Mouse (Mus musculus): Measurements from ENCODE around the gene Dnmt3c. TPM values are rescaled to one million over a fixed set of nuclear protein-coding genes. Genes with fewer than 3 reads are reported as not detected.
A peak's percentile ranks its signal among the peaks of the same experiment; 100 is the strongest.
"Not testable (repeated sequence)": the region's sequence is repeated elsewhere in the genome, so short reads cannot be mapped to it uniquely, and the experiment has no call there.

Gene Dnmt3c
- polyA plus RNA-seq, 1 experiment from 2014 or later = not detected

- H3K4me3 ChIP-seq (replicated peaks; ENCODE audit: low read length) = no peak overlapping the region
- H3K9ac ChIP-seq (replicated peaks; ENCODE audit: low read depth, low read length) = no peak overlapping the region
- H3K27ac ChIP-seq (ENCODE audit: low read length) = no peak overlapping the region
- H3K9me3 ChIP-seq (ENCODE audit: control insufficient read depth, low read length) = no peaks in the 10 kb centered on the region
- H3K36me3 ChIP-seq (ENCODE audit: control insufficient read depth, insufficient read depth) = no peaks in the 10 kb centered on the region
- H3K4me2 ChIP-seq (ENCODE audit: low read length) = no peak overlapping the region
- no peaks in the 10 kb centered on the region for H3K27me3 ChIP-seq (replicated peaks; ENCODE audit: control insufficient read depth, insufficient read depth, low read length)
- no peaks in the 10 kb centered on the region for H3K4me1 ChIP-seq (replicated peaks; ENCODE audit: control insufficient read depth, insufficient read depth, low read length)
- no peak for ATAC-seq
- WGBS = 35% methylated on average over 5 of the region's 5 CpGs
Observed at GRCm38 (mm10) chr2:153670111-153670510, 26.3 kb upstream of the Dnmt3c start.

DNA sequence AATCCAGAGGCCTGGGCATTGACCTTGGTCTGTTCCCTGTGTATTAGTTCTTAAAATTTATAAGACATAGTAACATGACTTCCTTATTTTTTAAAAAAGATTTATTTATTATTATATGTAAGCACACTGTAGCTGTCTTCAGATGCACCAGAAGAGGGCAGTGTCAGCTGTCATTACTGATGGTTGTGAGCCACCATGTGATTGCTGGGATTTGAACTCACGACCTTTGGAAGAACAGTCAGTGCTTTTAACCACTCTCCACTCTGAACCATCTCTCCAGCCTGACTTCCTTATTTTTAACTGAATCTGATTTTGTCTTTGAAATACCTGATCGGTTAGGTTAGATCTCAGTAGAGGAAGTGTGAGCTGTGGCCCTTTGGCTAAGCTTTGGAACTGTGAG is 23.8 kb upstream of the Dnmt3c start:
- no peaks in the 10 kb centered on the region for H3K9me3 ChIP-seq (ENCODE audit: control insufficient read depth, low read length)
- 96% methylated on average over 2 of the region's 2 CpGs for WGBS
- no peak for ATAC-seq
- H3K27ac ChIP-seq (ENCODE audit: low read length) = no peak overlapping the region
- H3K36me3 ChIP-seq (ENCODE audit: control insufficient read depth, insufficient read depth) = no peaks in the 10 kb centered on the region
- H3K4me1 ChIP-seq (replicated peaks; ENCODE audit: control insufficient read depth, insufficient read depth, low read length) = no peaks in the 10 kb centered on the region
- no peak overlapping the region for H3K9ac ChIP-seq (replicated peaks; ENCODE audit: low read depth, low read length)
- no peak overlapping the region for H3K4me2 ChIP-seq (ENCODE audit: low read length)
- H3K27me3 ChIP-seq (replicated peaks; ENCODE audit: control insufficient read depth, insufficient read depth, low read length) = no peaks in the 10 kb centered on the region
- no peak overlapping the region for H3K4me3 ChIP-seq (replicated peaks; ENCODE audit: low read length)

DNA sequence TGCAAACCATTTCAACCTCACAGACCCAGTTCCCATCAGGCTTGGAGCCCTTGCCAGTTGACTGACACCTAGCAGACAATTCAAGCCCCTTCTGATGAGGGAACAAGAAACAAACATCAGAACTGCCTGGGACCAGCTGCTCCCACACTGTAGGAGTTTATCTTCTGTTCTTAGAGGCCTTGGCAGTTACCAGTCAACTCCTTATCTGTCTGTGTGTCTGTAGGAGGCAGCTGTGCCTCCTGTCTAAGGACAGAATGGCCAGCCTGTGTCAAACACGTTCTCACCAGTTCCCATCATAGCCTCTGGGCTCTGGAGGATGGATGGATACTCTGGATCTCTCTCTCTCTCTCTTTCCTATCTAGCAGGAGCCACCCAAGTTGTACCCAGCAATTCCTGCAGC is 21.1 kb upstream of the Dnmt3c start:
- not testable (repeated sequence) for H3K27me3 ChIP-seq (replicated peaks; ENCODE audit: control insufficient read depth, insufficient read depth, low read length)

DNA sequence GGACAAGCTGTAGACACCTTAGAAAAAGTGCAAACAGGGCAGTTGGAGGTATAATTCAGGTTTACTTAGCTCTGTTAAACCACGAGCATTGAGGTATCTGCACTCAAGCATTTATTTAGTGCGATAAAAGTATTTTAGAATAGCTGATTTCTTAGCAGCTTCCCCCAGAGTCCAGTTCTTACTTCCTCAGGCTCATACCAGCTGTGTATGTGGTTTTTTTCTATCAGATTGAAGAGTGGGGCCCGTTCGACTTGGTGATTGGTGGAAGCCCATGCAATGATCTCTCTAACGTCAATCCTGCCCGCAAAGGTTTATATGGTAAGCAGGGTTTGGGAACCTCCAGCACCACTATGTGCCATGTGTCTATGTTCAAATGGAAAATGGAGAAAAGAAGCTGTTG is 19.5 kb upstream of the Dnmt3c start:
- H3K9ac ChIP-seq (replicated peaks; ENCODE audit: low read depth, low read length) = no peak overlapping the region
- no peak overlapping the region for H3K27ac ChIP-seq (ENCODE audit: low read length)
- no peaks in the 10 kb centered on the region for H3K27me3 ChIP-seq (replicated peaks; ENCODE audit: control insufficient read depth, insufficient read depth, low read length)
- H3K4me3 ChIP-seq (replicated peaks; ENCODE audit: low read length) = no peak overlapping the region
- no peak for ATAC-seq
- 94% methylated on average over 6 of the region's 6 CpGs for WGBS
- no peaks in the 10 kb centered on the region for H3K36me3 ChIP-seq (ENCODE audit: control insufficient read depth, insufficient read depth)
- H3K4me2 ChIP-seq (ENCODE audit: low read length) = no peak overlapping the region
- H3K4me1 ChIP-seq (replicated peaks; ENCODE audit: control insufficient read depth, insufficient read depth, low read length) = no peaks in the 10 kb centered on the region
- no peaks in the 10 kb centered on the region for H3K9me3 ChIP-seq (ENCODE audit: control insufficient read depth, low read length)

More for the DNA sequence above, 21.1 kb upstream of the Dnmt3c start:
- ATAC-seq; H3K4me3 ChIP-seq (replicated peaks; ENCODE audit: low read length); H3K27ac ChIP-seq (ENCODE audit: low read length); H3K9me3 ChIP-seq (ENCODE audit: control insufficient read depth, low read length); H3K36me3 ChIP-seq (ENCODE audit: control insufficient read depth, insufficient read depth); H3K9ac ChIP-seq (replicated peaks; ENCODE audit: low read depth, low read length); H3K4me2 ChIP-seq (ENCODE audit: low read length); H3K4me1 ChIP-seq (replicated peaks; ENCODE audit: control insufficient read depth, insufficient read depth, low read length): not testable (repeated sequence)
- 80% methylated on average over 1 of the region's 1 CpGs for WGBS

- H3K9me3 ChIP-seq (ENCODE audit: control insufficient read depth, low read length) = no peaks in the 10 kb centered on the region
- no peak overlapping the region for H3K4me2 ChIP-seq (ENCODE audit: low read length)
- H3K27ac ChIP-seq (ENCODE audit: low read length) = no peak overlapping the region
- H3K27me3 ChIP-seq (replicated peaks; ENCODE audit: control insufficient read depth, insufficient read depth, low read length) = no peaks in the 10 kb centered on the region
- no peak overlapping the region for H3K4me3 ChIP-seq (replicated peaks; ENCODE audit: low read length)
- no peaks in the 10 kb centered on the region for H3K4me1 ChIP-seq (replicated peaks; ENCODE audit: control insufficient read depth, insufficient read depth, low read length)
- no peaks in the 10 kb centered on the region for H3K36me3 ChIP-seq (ENCODE audit: control insufficient read depth, insufficient read depth)
- no peak overlapping the region for H3K9ac ChIP-seq (replicated peaks; ENCODE audit: low read depth, low read length)
- no peak for ATAC-seq
- 80% methylated on average over 7 of the region's 7 CpGs for WGBS
Observed at GRCm38 (mm10) chr2:153677550-153677949, 18.9 kb upstream of the Dnmt3c start.

GRCm38 (mm10) chr2:153679959-153680358 is 16.5 kb upstream of the Dnmt3c start:
- Histone ChIP-seq H3K36me3 (ENCODE audit: control insufficient read depth, insufficient read depth) (no peaks in the 10 kb centered on the region), H3K27ac (ENCODE audit: low read length) (no peak overlapping the region), H3K4me1 (replicated peaks; ENCODE audit: control insufficient read depth, insufficient read depth, low read length) (no peaks in the 10 kb centered on the region), H3K9ac (replicated peaks; ENCODE audit: low read depth, low read length) (no peak overlapping the region), H3K27me3 (replicated peaks; ENCODE audit: control insufficient read depth, insufficient read depth, low read length) (no peaks in the 10 kb centered on the region), H3K9me3 (ENCODE audit: control insufficient read depth, low read length) (no peaks in the 10 kb centered on the region), H3K4me2 (ENCODE audit: low read length) (no peak overlapping the region), H3K4me3 (replicated peaks; ENCODE audit: low read length) (no peak overlapping the region)
- no peak for ATAC-seq
- WGBS = 97% methylated on average over 1 of the region's 1 CpGs

DNA sequence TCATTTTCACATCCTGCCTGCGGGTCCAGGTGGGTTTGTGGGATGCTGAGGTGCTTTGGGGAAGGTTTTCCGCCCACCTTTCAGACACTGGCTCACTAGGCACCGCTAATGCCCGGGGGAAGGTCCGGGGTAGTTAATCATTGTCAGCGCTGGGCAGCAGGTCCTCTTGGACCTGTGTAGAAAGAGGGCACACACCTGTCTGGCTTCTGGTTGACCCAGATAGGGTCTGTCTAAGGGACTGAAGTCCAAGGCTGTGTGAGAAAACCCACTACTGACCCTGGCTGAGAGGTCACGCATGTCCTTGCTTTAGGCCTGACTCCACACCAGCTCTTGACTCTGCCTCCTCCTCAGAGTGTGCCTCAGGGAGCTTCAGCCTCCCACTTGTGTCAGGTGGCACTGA is 3.0 kb upstream of the Dnmt3c start:
- H3K9me3 ChIP-seq (ENCODE audit: control insufficient read depth, low read length); H3K36me3 ChIP-seq (ENCODE audit: control insufficient read depth, insufficient read depth); ATAC-seq; H3K9ac ChIP-seq (replicated peaks; ENCODE audit: low read depth, low read length); H3K4me3 ChIP-seq (replicated peaks; ENCODE audit: low read length); H3K4me1 ChIP-seq (replicated peaks; ENCODE audit: control insufficient read depth, insufficient read depth, low read length); H3K27ac ChIP-seq (ENCODE audit: low read length); H3K27me3 ChIP-seq (replicated peaks; ENCODE audit: control insufficient read depth, insufficient read depth, low read length); H3K4me2 ChIP-seq (ENCODE audit: low read length): not testable (repeated sequence)
- WGBS = 91% methylated on average over 6 of the region's 7 CpGs

DNA sequence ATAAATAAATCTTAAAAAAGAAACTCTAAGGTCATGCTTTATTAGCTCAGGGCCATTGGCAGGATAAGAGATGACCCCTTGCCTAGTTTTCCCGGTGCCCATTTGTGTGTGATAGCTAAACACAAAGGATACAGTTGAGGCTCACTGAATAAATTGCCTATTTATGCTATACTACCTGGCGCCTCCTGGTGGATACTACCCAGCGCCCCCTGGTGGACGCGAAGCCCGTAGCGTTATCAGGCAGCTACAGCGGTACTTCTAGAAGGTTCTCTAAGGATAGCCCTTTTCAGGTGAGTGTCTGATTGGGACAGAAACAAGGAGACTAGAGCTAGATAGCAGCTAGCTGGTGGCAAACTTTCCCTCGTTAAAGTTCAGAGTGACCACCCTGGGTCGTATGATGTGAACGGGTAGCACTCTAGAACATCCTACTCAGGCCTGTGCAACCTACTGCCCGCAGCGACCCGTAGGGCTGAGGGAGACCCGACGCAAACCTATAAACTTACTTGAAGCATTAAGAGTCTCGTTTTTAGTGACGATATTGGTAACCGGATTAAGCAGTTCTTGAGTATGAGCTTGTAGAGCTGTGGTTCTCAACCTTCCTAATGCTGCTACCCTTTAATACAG is 1.9 kb upstream of the Dnmt3c start:
- H3K27ac ChIP-seq (ENCODE audit: low read length) = no peak overlapping the region
- H3K4me3 ChIP-seq (replicated peaks; ENCODE audit: low read length) = no peak overlapping the region
- no peaks in the 10 kb centered on the region for H3K9me3 ChIP-seq (ENCODE audit: control insufficient read depth, low read length)
- H3K9ac ChIP-seq (replicated peaks; ENCODE audit: low read depth, low read length) = no peak overlapping the region
- H3K36me3 ChIP-seq (ENCODE audit: control insufficient read depth, insufficient read depth) = no peaks in the 10 kb centered on the region
- no peak for ATAC-seq
- WGBS = 68% methylated on average over 19 of the region's 19 CpGs
- no peaks in the 10 kb centered on the region for H3K27me3 ChIP-seq (replicated peaks; ENCODE audit: control insufficient read depth, insufficient read depth, low read length)
- no peaks in the 10 kb centered on the region for H3K4me1 ChIP-seq (replicated peaks; ENCODE audit: control insufficient read depth, insufficient read depth, low read length)
- no peak overlapping the region for H3K4me2 ChIP-seq (ENCODE audit: low read length)

DNA sequence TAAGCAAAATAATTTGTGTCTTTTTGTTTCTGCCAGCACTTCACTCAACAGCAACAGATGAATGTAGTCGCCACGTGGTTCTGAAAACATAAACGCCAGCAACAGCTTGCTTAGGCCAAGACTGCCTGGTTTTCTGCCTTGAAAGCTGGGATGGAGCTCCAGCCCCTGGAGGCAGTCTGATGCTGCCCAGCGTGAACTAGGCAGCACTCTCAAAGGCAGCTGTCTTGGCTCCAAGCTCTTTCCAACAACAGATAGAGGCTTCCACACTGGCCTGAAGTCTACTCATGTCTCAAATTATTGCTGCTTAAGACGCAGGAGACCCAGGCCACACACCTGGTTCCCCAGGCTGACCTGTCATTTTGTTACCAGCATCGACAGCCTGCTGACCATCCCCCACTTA is 6.9 kb downstream of the Dnmt3c start:
- ATAC-seq = peak; percentile 47; the same call in 1 of the 2 replicates
- Histone ChIP-seq H3K9ac (replicated peaks; ENCODE audit: low read depth, low read length) (no peak overlapping the region), H3K36me3 (ENCODE audit: control insufficient read depth, insufficient read depth) (no peaks in the 10 kb centered on the region), H3K4me2 (ENCODE audit: low read length) (no peak overlapping the region), H3K4me3 (replicated peaks; ENCODE audit: low read length) (no peak overlapping the region), H3K27ac (ENCODE audit: low read length) (no peak overlapping the region), H3K4me1 (replicated peaks; ENCODE audit: control insufficient read depth, insufficient read depth, low read length) (peaks cover 4% of the 10 kb centered on the region; the same call in 1 of the 2 replicates), H3K9me3 (ENCODE audit: control insufficient read depth, low read length) (no peaks in the 10 kb centered on the region), H3K27me3 (replicated peaks; ENCODE audit: control insufficient read depth, insufficient read depth, low read length) (no peaks in the 10 kb centered on the region)
- 29% methylated on average over 6 of the region's 6 CpGs for WGBS
